Mouse (Mus musculus): ENCODE measurements around the gene Retreg2. TPM values are rescaled to one million over a fixed set of nuclear protein-coding genes. Genes with fewer than 3 reads are reported as not detected.

Gene Retreg2
- polyA plus RNA-seq, 1 experiment = not detected

GRCm38 (mm10) chr1:75182160-75182559 is 39.6 kb downstream of the Retreg2 start:
- TF ChIP-seq POLR2A (IDR thresholded peaks at IDR 0.05; ENCODE audit: insufficient read depth, low read depth, low read length) = no peak
- TF ChIP-seq CTCF (IDR thresholded peaks at IDR 0.05; ENCODE audit: insufficient read depth, low read depth, low read length) = no peak; the same call in 1 of the 2 replicates
- no peak overlapping the region for H3K27ac ChIP-seq (ENCODE audit: insufficient read depth, low read depth, low read length)
- peaks cover 11% of the 10 kb centered on the region for H3K4me1 ChIP-seq (ENCODE audit: control insufficient read depth, insufficient read depth, low read length)
- whole genome bisulfite sequencing = 73% methylated on average over 4 of the region's 4 CpGs
- H3K4me3 ChIP-seq (ENCODE audit: insufficient read depth, low read depth, low read length) = no peak overlapping the region

DNA sequence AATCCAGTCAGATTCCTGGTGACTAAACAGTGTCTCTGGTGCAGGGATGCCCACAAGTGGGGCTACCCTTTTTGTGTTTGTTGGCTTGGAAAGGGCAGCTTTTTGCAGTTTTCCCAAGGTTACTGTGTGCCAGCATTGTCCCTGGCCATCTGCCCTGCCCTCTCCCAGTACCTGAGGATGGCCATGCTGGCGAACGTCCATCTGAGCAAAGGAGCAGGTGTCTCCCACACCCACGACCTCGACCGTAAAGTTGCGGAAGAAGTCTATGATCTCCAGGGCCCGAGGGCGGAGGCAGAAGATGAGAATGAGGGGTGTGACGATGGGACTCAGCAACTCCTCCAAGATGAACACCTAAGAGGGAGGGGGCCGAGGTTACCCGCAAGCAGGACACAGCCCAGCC is 42.9 kb downstream of the Retreg2 start:
- Histone ChIP-seq H3K27ac (ENCODE audit: insufficient read depth, low read depth, low read length) (no peak overlapping the region), H3K4me3 (ENCODE audit: insufficient read depth, low read depth, low read length) (no peak overlapping the region), H3K4me1 (ENCODE audit: control insufficient read depth, insufficient read depth, low read length) (peaks cover 6% of the 10 kb centered on the region)
- 92% methylated on average over 11 of the region's 11 CpGs for WGBS
- TF ChIP-seq POLR2A (IDR thresholded peaks at IDR 0.05; ENCODE audit: insufficient read depth, low read depth, low read length) (no peak), CTCF (IDR thresholded peaks at IDR 0.05; ENCODE audit: insufficient read depth, low read depth, low read length) (no peak)

- Histone ChIP-seq H3K4me3 (ENCODE audit: insufficient read depth, low read depth, low read length) (no peak overlapping the region), H3K4me1 (ENCODE audit: control insufficient read depth, insufficient read depth, low read length) (peaks cover 10% of the 10 kb centered on the region), H3K27ac (ENCODE audit: insufficient read depth, low read depth, low read length) (no peak overlapping the region)
- TF ChIP-seq CTCF (IDR thresholded peaks at IDR 0.05; ENCODE audit: insufficient read depth, low read depth, low read length) = no peak
- no peak for TF ChIP-seq POLR2A (IDR thresholded peaks at IDR 0.05; ENCODE audit: insufficient read depth, low read depth, low read length)
These were observed 44.5 kb downstream of the Retreg2 start for GRCm38 (mm10) chr1:75187126-75187525.

GRCm38 (mm10) chr1:75187914-75188483 is 45.4 kb downstream of the Retreg2 start:
- Histone ChIP-seq H3K27ac (ENCODE audit: insufficient read depth, low read depth, low read length) (no peak overlapping the region), H3K4me3 (ENCODE audit: insufficient read depth, low read depth, low read length) (no peak overlapping the region), H3K4me1 (ENCODE audit: control insufficient read depth, insufficient read depth, low read length) (peaks cover 10% of the 10 kb centered on the region)
- 48% methylated on average over 2 of the region's 2 CpGs for WGBS
- TF ChIP-seq CTCF (IDR thresholded peaks at IDR 0.05; ENCODE audit: insufficient read depth, low read depth, low read length) = no peak

DNA sequence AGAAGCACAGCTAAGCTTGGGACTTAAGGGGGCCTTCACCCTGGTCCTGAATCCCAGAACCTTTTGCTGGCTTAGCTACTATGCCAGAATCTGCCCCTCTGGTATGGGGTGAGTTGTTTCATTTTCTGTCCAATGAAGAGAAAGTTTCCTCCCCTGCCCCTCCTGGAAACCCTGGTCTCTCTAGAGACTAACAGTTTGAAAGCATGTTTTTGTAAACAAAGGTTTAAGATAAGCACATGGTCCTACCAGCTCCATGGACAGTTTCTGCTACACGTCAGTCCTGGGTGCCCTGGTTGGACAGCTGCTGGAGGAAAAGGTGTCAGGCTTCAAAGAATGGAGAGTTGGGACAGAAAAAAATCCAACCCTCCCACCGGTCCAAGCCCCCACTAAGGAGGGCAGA is 48.0 kb downstream of the Retreg2 start:
- 71% methylated on average over 2 of the region's 2 CpGs for WGBS
- Histone ChIP-seq H3K4me3 (ENCODE audit: insufficient read depth, low read depth, low read length) (peak overlapping the region; percentile 84; the same call in 1 of the 2 replicates), H3K4me1 (ENCODE audit: control insufficient read depth, insufficient read depth, low read length) (peaks cover 10% of the 10 kb centered on the region), H3K27ac (ENCODE audit: insufficient read depth, low read depth, low read length) (no peak overlapping the region)
- TF ChIP-seq CTCF (IDR thresholded peaks at IDR 0.05; ENCODE audit: insufficient read depth, low read depth, low read length) (no peak), POLR2A (IDR thresholded peaks at IDR 0.05; ENCODE audit: insufficient read depth, low read depth, low read length) (no peak)

DNA sequence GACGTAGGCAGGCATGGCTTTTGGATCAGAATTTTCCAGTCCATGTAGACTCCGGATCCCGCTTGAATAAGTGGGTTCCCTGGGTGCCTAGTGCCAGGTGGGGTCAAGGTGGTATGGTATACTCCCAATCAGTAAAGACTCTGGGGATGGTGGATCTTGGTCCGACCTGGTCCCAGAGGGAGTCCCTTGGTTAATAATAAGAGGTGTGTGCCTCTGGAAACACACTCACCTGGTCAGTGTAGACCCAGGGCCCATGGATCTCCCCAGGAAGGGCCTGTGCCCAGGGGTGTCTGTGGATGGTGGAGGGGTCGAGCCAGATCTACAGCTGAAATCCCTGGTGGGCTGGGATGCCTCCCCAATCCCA is 48.7 kb downstream of the Retreg2 start:
- WGBS = 36% methylated on average over 5 of the region's 5 CpGs
- H3K4me3 ChIP-seq (ENCODE audit: insufficient read depth, low read depth, low read length) = peak overlapping the region; percentile 84
- H3K4me1 ChIP-seq (ENCODE audit: control insufficient read depth, insufficient read depth, low read length) = peaks cover 10% of the 10 kb centered on the region
- no peak overlapping the region for H3K27ac ChIP-seq (ENCODE audit: insufficient read depth, low read depth, low read length)
- no peak; the same call in 1 of the 2 replicates for TF ChIP-seq POLR2A (IDR thresholded peaks at IDR 0.05; ENCODE audit: insufficient read depth, low read depth, low read length)
- no peak for TF ChIP-seq CTCF (IDR thresholded peaks at IDR 0.05; ENCODE audit: insufficient read depth, low read depth, low read length)

DNA sequence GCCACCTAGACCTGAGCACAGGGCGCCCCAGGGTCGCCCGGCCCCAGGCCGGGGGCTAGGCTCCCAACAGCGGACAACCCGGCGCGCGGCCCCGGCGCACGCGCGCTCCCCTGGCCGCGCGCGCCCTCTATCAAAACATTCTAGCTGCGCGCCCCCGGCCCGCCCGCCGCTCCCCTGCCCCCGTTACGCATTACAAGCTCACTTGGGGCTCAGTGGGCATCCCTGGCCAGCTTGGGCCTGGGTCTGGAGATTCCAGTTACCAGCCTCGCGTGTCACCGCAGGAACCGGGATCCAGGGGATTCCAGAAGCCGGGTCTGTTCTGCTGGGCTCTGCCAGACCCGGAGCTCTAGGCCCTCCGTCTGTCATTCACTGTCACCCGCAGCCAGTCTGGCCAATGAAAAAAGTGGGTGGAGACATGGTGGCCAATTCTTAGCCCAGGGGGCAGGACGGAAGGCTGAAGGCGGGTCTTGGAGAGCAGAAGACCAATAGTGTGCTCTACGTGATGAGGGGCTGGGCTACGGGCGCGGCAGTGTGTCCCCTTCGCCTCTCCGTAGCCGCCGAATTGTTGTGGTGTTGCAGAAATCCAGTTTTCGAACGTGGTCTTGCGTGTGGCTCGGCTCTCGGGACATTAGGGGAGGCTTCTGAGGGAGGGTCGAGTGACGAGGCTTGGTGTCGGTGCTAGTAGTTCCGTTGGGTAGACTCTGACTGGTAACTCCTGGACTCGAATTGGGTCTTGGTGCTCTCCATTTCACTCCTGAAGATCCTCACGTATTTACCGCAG is 49.2 kb downstream of the Retreg2 start, which contains the start of the genes Ankzf1 and Atg9a:
Gene Ankzf1, plus strand, starts transcription at position 530 of the 781 bp plus-strand sequence.
Gene Atg9a, minus strand, starts transcription at position 575 of the 781 bp plus-strand sequence.
- Histone ChIP-seq H3K4me3 (ENCODE audit: insufficient read depth, low read depth, low read length) (peak within 1 kb of the TSS; percentile 84), H3K27ac (ENCODE audit: insufficient read depth, low read depth, low read length) (peak within 1 kb of the TSS; percentile 66), H3K4me1 (ENCODE audit: control insufficient read depth, insufficient read depth, low read length) (peaks cover 10% of the 10 kb centered on the region)
- no peak for TF ChIP-seq CTCF (IDR thresholded peaks at IDR 0.05; ENCODE audit: insufficient read depth, low read depth, low read length)
- TF ChIP-seq POLR2A (IDR thresholded peaks at IDR 0.05; ENCODE audit: insufficient read depth, low read depth, low read length) = peak; percentile 89
- under 1% methylated on average over 56 of the region's 56 CpGs for WGBS

DNA sequence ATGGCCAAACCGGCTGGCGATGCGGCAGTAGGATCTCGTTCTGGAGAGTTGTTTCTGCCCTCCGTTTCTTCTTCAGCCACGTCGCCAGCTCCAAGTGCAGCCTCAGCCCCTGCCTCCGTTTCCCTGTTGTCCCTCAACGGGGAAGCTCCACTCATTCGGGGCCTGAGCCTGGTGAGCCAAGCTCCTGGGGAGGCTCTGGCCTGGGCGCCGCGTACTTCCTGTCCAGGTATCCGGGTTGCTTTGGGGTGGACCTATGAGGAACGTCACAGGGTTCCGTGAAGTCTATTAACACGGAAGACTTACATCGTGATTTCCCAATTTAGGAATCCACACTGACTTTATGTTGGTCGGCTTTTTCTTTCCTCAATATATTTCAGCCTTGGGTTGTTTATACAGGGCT is 49.9 kb downstream of the Retreg2 start:
- no peak for TF ChIP-seq POLR2A (IDR thresholded peaks at IDR 0.05; ENCODE audit: insufficient read depth, low read depth, low read length)
- TF ChIP-seq CTCF (IDR thresholded peaks at IDR 0.05; ENCODE audit: insufficient read depth, low read depth, low read length) = no peak
- 0 out of 2 replicates have a peak overlapping the region, but pooled peaks have one; percentile 41 for H3K27ac ChIP-seq (ENCODE audit: insufficient read depth, low read depth, low read length)
- H3K4me3 ChIP-seq (ENCODE audit: insufficient read depth, low read depth, low read length) = peak overlapping the region; percentile 68
- WGBS = under 1% methylated on average over 19 of the region's 19 CpGs
- H3K4me1 ChIP-seq (ENCODE audit: control insufficient read depth, insufficient read depth, low read length) = peaks cover 10% of the 10 kb centered on the region

Other genes with a start within 250 kb of the Retreg2 start
- not detected in 2 replicates for gene Cryba2, start 249.6 kb upstream of the Retreg2 start, polyA plus RNA-seq (2012; ENCODE audit: insufficient read depth, insufficient read length, low replicate concordance, missing spikeins)
- gene Cfap65, start 207.2 kb upstream of the Retreg2 start, polyA plus RNA-seq (2012; ENCODE audit: insufficient read depth, insufficient read length, low replicate concordance, missing spikeins) = not detected in 2 replicates
- not detected in 2 replicates for gene Ihh, start 191.1 kb upstream of the Retreg2 start, polyA plus RNA-seq (2012; ENCODE audit: insufficient read depth, insufficient read length, low replicate concordance, missing spikeins)
- not detected in 2 replicates for gene Nhej1, start 17.6 kb upstream of the Retreg2 start, polyA plus RNA-seq (2012; ENCODE audit: insufficient read depth, insufficient read length, low replicate concordance, missing spikeins)
- gene Slc23a3, start 8.9 kb upstream of the Retreg2 start, polyA plus RNA-seq (2012; ENCODE audit: insufficient read depth, insufficient read length, low replicate concordance, missing spikeins) = not detected in 2 replicates
- 190 TPM in 1 of 2 replicates, not detected in the other for gene Cnppd1, start 67 bp upstream of the Retreg2 start, polyA plus RNA-seq (2012; ENCODE audit: insufficient read depth, insufficient read length, low replicate concordance, missing spikeins)
- not detected in 2 replicates for gene Zfand2b, start 25.9 kb downstream of the Retreg2 start, polyA plus RNA-seq (2012; ENCODE audit: insufficient read depth, insufficient read length, low replicate concordance, missing spikeins)
- gene Abcb6, start 37.6 kb downstream of the Retreg2 start, polyA plus RNA-seq (2012; ENCODE audit: insufficient read depth, insufficient read length, low replicate concordance, missing spikeins) = not detected in 2 replicates
- not detected in 2 replicates for gene Ankzf1, start 49.4 kb downstream of the Retreg2 start, polyA plus RNA-seq (2012; ENCODE audit: insufficient read depth, insufficient read length, low replicate concordance, missing spikeins)
- gene Atg9a, start 49.4 kb downstream of the Retreg2 start, polyA plus RNA-seq (2012; ENCODE audit: insufficient read depth, insufficient read length, low replicate concordance, missing spikeins) = not detected in 2 replicates
- not detected in 2 replicates for gene Glb1l, start 68.0 kb downstream of the Retreg2 start, polyA plus RNA-seq (2012; ENCODE audit: insufficient read depth, insufficient read length, low replicate concordance, missing spikeins)
- gene Stk16, start 68.1 kb downstream of the Retreg2 start, polyA plus RNA-seq (2012; ENCODE audit: insufficient read depth, insufficient read length, low replicate concordance, missing spikeins) = not detected in 2 replicates
- not detected in 2 replicates for gene Tuba4a, start 77.1 kb downstream of the Retreg2 start, polyA plus RNA-seq (2012; ENCODE audit: insufficient read depth, insufficient read length, low replicate concordance, missing spikeins)
- not detected in 2 replicates for gene A630095N17Rik, start 89.3 kb downstream of the Retreg2 start, polyA plus RNA-seq (2012; ENCODE audit: insufficient read depth, insufficient read length, low replicate concordance, missing spikeins)
- not detected in 2 replicates for gene Dnajb2, start 93.6 kb downstream of the Retreg2 start, polyA plus RNA-seq (2012; ENCODE audit: insufficient read depth, insufficient read length, low replicate concordance, missing spikeins)
- gene Ptprn, start 121.7 kb downstream of the Retreg2 start, polyA plus RNA-seq (2012; ENCODE audit: insufficient read depth, insufficient read length, low replicate concordance, missing spikeins) = not detected in 2 replicates
- not detected in 2 replicates for gene Resp18, start 135.6 kb downstream of the Retreg2 start, polyA plus RNA-seq (2012; ENCODE audit: insufficient read depth, insufficient read length, low replicate concordance, missing spikeins)
- gene Dnpep, start 175.2 kb downstream of the Retreg2 start, polyA plus RNA-seq (2012; ENCODE audit: insufficient read depth, insufficient read length, low replicate concordance, missing spikeins) = not detected in 2 replicates
- gene Des, start 217.6 kb downstream of the Retreg2 start, polyA plus RNA-seq (2012; ENCODE audit: insufficient read depth, insufficient read length, low replicate concordance, missing spikeins) = not detected in 2 replicates
- gene Speg, start 232.5 kb downstream of the Retreg2 start, polyA plus RNA-seq (2012; ENCODE audit: insufficient read depth, insufficient read length, low replicate concordance, missing spikeins) = not detected in 2 replicates

Data from olfactory bulb, adult 2 months (tissue).